Mouse (Mus musculus): ENCODE data around the gene Arhgap40. TPM values are rescaled to one million over a fixed set of nuclear protein-coding genes. Genes with fewer than 3 reads are reported as not detected.

The Arhgap40 gene
- total and polyA plus RNA-seq, 3 experiments: not detected

DNA sequence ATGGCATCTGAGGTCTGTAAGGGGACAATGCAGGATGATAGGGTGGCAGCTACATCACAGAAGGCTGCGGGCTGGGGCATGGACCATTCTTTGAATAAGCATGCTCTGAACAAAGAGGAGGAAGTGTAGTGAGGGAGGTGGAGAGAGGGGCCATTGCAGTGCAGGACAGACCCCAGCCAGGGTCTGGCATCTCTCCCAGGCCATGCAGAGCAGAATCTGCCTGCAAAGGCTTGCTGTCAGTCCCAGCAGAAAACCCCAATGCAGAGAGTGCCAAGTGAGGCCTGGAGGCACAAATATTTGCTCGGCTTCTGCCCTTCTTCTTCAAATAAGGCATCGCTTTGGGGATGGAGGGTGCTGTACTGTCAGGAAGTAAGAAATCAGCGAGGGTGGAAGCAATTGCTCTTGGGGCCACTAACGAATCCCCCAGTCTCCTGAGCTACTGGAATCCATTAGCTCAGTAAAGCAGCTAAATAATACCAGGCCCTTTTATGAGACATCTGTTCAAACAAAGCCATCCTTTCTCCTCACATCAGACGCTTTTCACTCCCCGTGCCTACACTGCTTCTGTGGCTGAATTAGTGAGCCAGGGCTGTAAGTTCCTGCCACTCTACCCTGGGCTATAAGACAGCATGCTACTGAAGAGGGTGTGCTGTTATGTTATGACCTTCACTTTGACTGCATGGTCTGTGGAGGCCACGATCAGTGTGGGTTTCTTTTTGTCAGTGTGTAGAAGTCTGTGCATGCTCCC lies 76.1 kb downstream of the Arhgap40 start:
- peaks cover 90% of the 10 kb centered on the region for H3K27me3 ChIP-seq (replicated peaks)
- dilution Hi-C loops (cut with MboI; ENCODE audit: extremely low pct_ligation_motif_present, extremely low pct_unique_long_range_greater_than_20kb, low sequenced_read_pairs): no loop called here

DNA sequence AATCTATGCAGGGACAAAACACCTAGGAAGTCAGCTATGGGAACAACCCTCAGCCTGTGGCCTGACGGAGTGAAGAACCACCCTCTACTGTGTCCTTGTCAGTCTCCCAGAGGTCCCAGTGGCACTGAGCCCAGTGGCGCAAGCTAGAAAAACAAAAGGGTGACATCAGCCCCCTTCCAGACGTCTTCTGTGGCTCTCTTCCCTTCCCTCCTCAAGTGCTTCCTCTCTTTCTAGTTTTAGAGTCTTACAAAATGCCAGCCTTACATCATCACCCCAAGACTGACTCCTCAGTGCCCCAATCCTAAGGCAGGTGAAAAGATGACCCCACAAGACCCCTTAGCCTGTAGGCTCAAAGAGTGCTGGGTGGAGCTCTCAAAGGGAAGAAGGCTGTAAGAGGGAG lies 77.9 kb downstream of the Arhgap40 start:
- H3K4me1 ChIP-seq (ENCODE audit: control insufficient read depth in 1 of 2, insufficient read depth in 2 of 2): no peaks in the 10 kb centered on the region
- H3K4me2 ChIP-seq (ENCODE audit: insufficient read depth, low read depth, poor library complexity, severe bottlenecking): no peak overlapping the region
- H3K36me3 ChIP-seq (replicated peaks in 1 of 2; ENCODE audit: control insufficient read depth in 1 of 2, insufficient read depth in 1 of 2, low read length in 1 of 2): no peaks in the 10 kb centered on the region
- in situ Hi-C loops (cut with MboI; ENCODE audit: low pct_ligation_motif_present, low pct_unique_long_range_greater_than_20kb, low sequenced_read_pairs) (no loop called here), dilution Hi-C loops (cut with MboI; ENCODE audit: extremely low pct_ligation_motif_present, extremely low pct_unique_long_range_greater_than_20kb, low sequenced_read_pairs) (no loop called here)
- no peaks in the 10 kb centered on the region for H3K79me2 ChIP-seq (replicated peaks; ENCODE audit: control insufficient read depth, extremely low read depth, insufficient read depth, poor library complexity, severe bottlenecking)
- peaks cover 90% of the 10 kb centered on the region for H3K27me3 ChIP-seq (replicated peaks)
- H3K4me3 ChIP-seq (replicated peaks in 1 of 3; ENCODE audit: low read depth in 2 of 3, low read length in 2 of 3, poor library complexity in 1 of 3): no peak overlapping the region
- no peak overlapping the region for H3K9ac ChIP-seq (ENCODE audit: insufficient read depth, low read depth)
- H3K27ac ChIP-seq (ENCODE audit: insufficient read depth, low read depth): no peak overlapping the region
- no peak for TF ChIP-seq POLR2AphosphoS2 (IDR thresholded peaks at IDR 0.05; ENCODE audit: low read depth, low read length)
- no peak for TF ChIP-seq CTCF (conservative IDR thresholded peaks at IDR 0.05 in 1 of 2, IDR thresholded peaks at IDR 0.05 in 1 of 2; ENCODE audit: low read depth in 2 of 2, low read length in 2 of 2)
- no peak for TF ChIP-seq ZC3H11A (IDR thresholded peaks at IDR 0.05; ENCODE audit: low read depth, low read length)
- no peak for TF ChIP-seq USF2 (conservative IDR thresholded peaks at IDR 0.05; ENCODE audit: low read depth, low read length)
- no peak for TF ChIP-seq ETS1 (conservative IDR thresholded peaks at IDR 0.05; ENCODE audit: low read depth, low read length)
- no peak for TF ChIP-seq IRF4 (IDR thresholded peaks at IDR 0.05; ENCODE audit: low read depth, low read length)
- no peak for TF ChIP-seq MXI1 (IDR thresholded peaks at IDR 0.05; ENCODE audit: low read depth, low read length)
- TF ChIP-seq RAD21 (IDR thresholded peaks at IDR 0.05; ENCODE audit: low read depth, low read length): no peak
- TF ChIP-seq TBP (conservative IDR thresholded peaks at IDR 0.05; ENCODE audit: low read depth, low read length): no peak
- no peak for TF ChIP-seq ZKSCAN1 (IDR thresholded peaks at IDR 0.05; ENCODE audit: borderline replicate concordance, low read depth, low read length)
- TF ChIP-seq MYC (IDR thresholded peaks at IDR 0.05; ENCODE audit: low read depth, low read length): no peak
- TF ChIP-seq KAT2A (IDR thresholded peaks at IDR 0.05; ENCODE audit: insufficient replicate concordance, low read length): no peak
- no peak for TF ChIP-seq BHLHE40 (IDR thresholded peaks at IDR 0.05; ENCODE audit: low read depth, low read length)
- no peak for TF ChIP-seq MAZ (IDR thresholded peaks at IDR 0.05; ENCODE audit: low read depth, low read length)
- no peak for TF ChIP-seq PAX5 (IDR thresholded peaks at IDR 0.05; ENCODE audit: low read length)
- no peak for DNase-seq (ENCODE audit: extremely low read depth)
- H3K9me3 ChIP-seq (replicated peaks; ENCODE audit: low read length): peaks cover 8% of the 10 kb centered on the region

More for the DNA sequence above, 76.1 kb downstream of the Arhgap40 start:
- DNase-seq (ENCODE audit: extremely low read depth): no peak
- Histone ChIP-seq H3K36me3 (replicated peaks in 1 of 2; ENCODE audit: control insufficient read depth in 1 of 2, insufficient read depth in 1 of 2, low read length in 1 of 2) (no peaks in the 10 kb centered on the region), H3K4me3 (replicated peaks in 1 of 3; ENCODE audit: low read depth in 2 of 3, low read length in 2 of 3, poor library complexity in 1 of 3) (no peak overlapping the region), H3K79me2 (replicated peaks; ENCODE audit: control insufficient read depth, extremely low read depth, insufficient read depth, poor library complexity, severe bottlenecking) (no peaks in the 10 kb centered on the region), H3K9ac (ENCODE audit: insufficient read depth, low read depth) (no peak overlapping the region), H3K27ac (ENCODE audit: insufficient read depth, low read depth) (no peak overlapping the region), H3K4me2 (ENCODE audit: insufficient read depth, low read depth, poor library complexity, severe bottlenecking) (no peak overlapping the region), H3K9me3 (replicated peaks; ENCODE audit: low read length) (peaks cover 8% of the 10 kb centered on the region), H3K4me1 (ENCODE audit: control insufficient read depth in 1 of 2, insufficient read depth in 2 of 2) (no peaks in the 10 kb centered on the region)
- in situ Hi-C loops (cut with MboI; ENCODE audit: low pct_ligation_motif_present, low pct_unique_long_range_greater_than_20kb, low sequenced_read_pairs): no loop called here
- TF ChIP-seq CTCF (conservative IDR thresholded peaks at IDR 0.05 in 1 of 2, IDR thresholded peaks at IDR 0.05 in 1 of 2; ENCODE audit: low read depth in 2 of 2, low read length in 2 of 2): no peak
- TF ChIP-seq RAD21 (IDR thresholded peaks at IDR 0.05; ENCODE audit: low read depth, low read length): no peak
- no peak for TF ChIP-seq ELF1 (IDR thresholded peaks at IDR 0.05; ENCODE audit: low read depth, low read length)
- TF ChIP-seq CHD2 (IDR thresholded peaks at IDR 0.05; ENCODE audit: low read length): no peak

Data from CH12.LX (cell line).